Mouse (Mus musculus) frontal cortex, postnatal 25 days (tissue): ENCODE measurements around the gene Mrvi1.

Experiments used
- DNase-seq, 2 experiments: peaks; one replicate each; pipeline ENCODE4 v3.0.0; 2022; ENCODE audit warnings: low spot score in 2 of 2

Gene Mrvi1

GRCm38 (mm10) chr7:110982053-110982705 is at the start of gene Mrvi1:
TSS of gene Mrvi1 (minus strand) at chr7:110982461.
- DNase-seq: no peak

- no peak for DNase-seq
These were observed 46.8 kb upstream of the Mrvi1 start for GRCm38 (mm10) chr7:111029046-111029553.

- peak; percentile 94 to 95 for DNase-seq
These were observed 46.2 kb upstream of the Mrvi1 start, which contains the start of gene Ctr9 for GRCm38 (mm10) chr7:111028281-111029045. TSS of gene Ctr9 (plus strand) at chr7:111028951.

- DNase-seq: no peak
These were observed 42.7 kb upstream of the Mrvi1 start for GRCm38 (mm10) chr7:111024912-111025311.

GRCm38 (mm10) chr7:111024068-111024594 is 41.9 kb upstream of the Mrvi1 start:
- no peak for DNase-seq

- DNase-seq: no peak
These were observed 38.6 kb upstream of the Mrvi1 start for GRCm38 (mm10) chr7:111020814-111021213.

- DNase-seq: no peak
These were observed 34.7 kb upstream of the Mrvi1 start for GRCm38 (mm10) chr7:111016921-111017320.

- no peak for DNase-seq
These were observed 33.5 kb upstream of the Mrvi1 start for GRCm38 (mm10) chr7:111015731-111016130.

GRCm38 (mm10) chr7:111014893-111015292 is 32.6 kb upstream of the Mrvi1 start:
- peak; percentile 70 to 83 for DNase-seq

- no peak for DNase-seq
These were observed 31.9 kb upstream of the Mrvi1 start for GRCm38 (mm10) chr7:111014039-111014605.

- DNase-seq: no peak
These were observed 22.0 kb upstream of the Mrvi1 start for GRCm38 (mm10) chr7:111004136-111004840.

GRCm38 (mm10) chr7:110998887-110999827 is 16.9 kb upstream of the Mrvi1 start:
- DNase-seq: no peak

GRCm38 (mm10) chr7:110991221-110991494 is 8.9 kb upstream of the Mrvi1 start:
- no peak for DNase-seq

- no peak for DNase-seq
These were observed 8.3 kb upstream of the Mrvi1 start for GRCm38 (mm10) chr7:110990356-110991220.

- no peak for DNase-seq
These were observed 7.1 kb upstream of the Mrvi1 start for GRCm38 (mm10) chr7:110989286-110989879.

- DNase-seq: no peak
These were observed 5.8 kb upstream of the Mrvi1 start for GRCm38 (mm10) chr7:110988081-110988480.

- no peak for DNase-seq
These were observed 3.5 kb upstream of the Mrvi1 start for GRCm38 (mm10) chr7:110985581-110986265.

GRCm38 (mm10) chr7:110983621-110984020 is 1.4 kb upstream of the Mrvi1 start:
- no peak for DNase-seq

- DNase-seq: no peak
These were observed 503 bp upstream of the Mrvi1 start for GRCm38 (mm10) chr7:110982764-110983163.
